Mouse (Mus musculus) hindbrain, embryonic 14.5 days (tissue): ENCODE data around the gene Ppp1r1b. TPM values are rescaled to one million over a fixed set of nuclear protein-coding genes. Genes with fewer than 3 reads are reported as not detected.
A peak's percentile ranks its signal among the peaks of the same experiment; 100 is the strongest.

Source experiments
- ATAC-seq: fragments of 200-750 bp; cut with Nextera tagmentation; 2 replicates; pipeline ENCODE4 v1.8.0; 2017; ENCODE audit warnings: moderate number of reproducible peaks, mild to moderate bottlenecking, moderate TSS enrichment, moderate library complexity; ENCODE audit not compliant: low FRiP score
- DNase-seq: peaks from one replicate; pipeline ENCODE4 v3.0.0-alpha.2; 2015; ENCODE audit warnings: low spot score
- H3K27ac ChIP-seq: fragments of 300-500 bp; sonication (generic); 2 replicates; pipeline ENCODE4 v1.5.1; 2014; ENCODE audit warnings: mild to moderate bottlenecking, moderate library complexity
- H3K27me3 ChIP-seq: fragments of 300-500 bp; sonication (generic); 2 replicates; pipeline ENCODE4 v1.6.1; 2014; ENCODE audit warnings: mild to moderate bottlenecking, low read length, mixed read lengths; ENCODE audit not compliant: control insufficient read depth, insufficient read depth
- H3K36me3 ChIP-seq: fragments of 300-500 bp; sonication (generic); replicated peaks from 2 replicates; pipeline ENCODE4 v1.6.1; 2014; ENCODE audit not compliant: control insufficient read depth, insufficient read depth
- H3K4me1 ChIP-seq: fragments of 300-500 bp; sonication (generic); replicated peaks from 2 replicates; pipeline ENCODE4 v1.6.1; 2014; ENCODE audit warnings: antibody characterized with exemption, low read length, mixed read lengths; ENCODE audit not compliant: control insufficient read depth, insufficient read depth
- H3K4me2 ChIP-seq: fragments of 300-500 bp; sonication (generic); replicated peaks from 2 replicates; pipeline ENCODE4 v1.6.1; 2014; ENCODE audit warnings: mild to moderate bottlenecking, moderate library complexity
- H3K4me3 ChIP-seq: fragments of 300-500 bp; sonication (generic); replicated peaks from 2 replicates; pipeline ENCODE4 v1.5.1; 2014; ENCODE audit warnings: mild to moderate bottlenecking, low read length
- H3K9ac ChIP-seq: fragments of 300-500 bp; sonication (generic); 2 replicates; pipeline ENCODE4 v1.6.1; 2014
- H3K9me3 ChIP-seq: fragments of 300-500 bp; sonication (generic); 2 replicates; pipeline ENCODE4 v1.6.1; 2016; ENCODE audit warnings: low read length; ENCODE audit not compliant: control insufficient read depth
- WGBS: fragments of 180-500 bp; shearing (Covaris S2); extraction: QIAGEN DNeasy Blood & Tissue Kit; methylation state at CpG from one replicate; pipeline ENCODE4 v1.1.7; 2014; 5-methylcytosine and 5-hydroxymethylcytosine counted together
- polyA plus RNA-seq: library from polyadenylated mRNA; unstranded; fragments of >200 nt; fragmentation: Nextera tagmentation; extraction: Ambion mirVana; gene quantifications from 2 replicates; pipeline ENCODE4 v1.2.1, GENCODE M21; 2014

The Ppp1r1b gene
- polyA plus RNA-seq, 1 experiment from 2014 or later: 3.3 TPM

DNA sequence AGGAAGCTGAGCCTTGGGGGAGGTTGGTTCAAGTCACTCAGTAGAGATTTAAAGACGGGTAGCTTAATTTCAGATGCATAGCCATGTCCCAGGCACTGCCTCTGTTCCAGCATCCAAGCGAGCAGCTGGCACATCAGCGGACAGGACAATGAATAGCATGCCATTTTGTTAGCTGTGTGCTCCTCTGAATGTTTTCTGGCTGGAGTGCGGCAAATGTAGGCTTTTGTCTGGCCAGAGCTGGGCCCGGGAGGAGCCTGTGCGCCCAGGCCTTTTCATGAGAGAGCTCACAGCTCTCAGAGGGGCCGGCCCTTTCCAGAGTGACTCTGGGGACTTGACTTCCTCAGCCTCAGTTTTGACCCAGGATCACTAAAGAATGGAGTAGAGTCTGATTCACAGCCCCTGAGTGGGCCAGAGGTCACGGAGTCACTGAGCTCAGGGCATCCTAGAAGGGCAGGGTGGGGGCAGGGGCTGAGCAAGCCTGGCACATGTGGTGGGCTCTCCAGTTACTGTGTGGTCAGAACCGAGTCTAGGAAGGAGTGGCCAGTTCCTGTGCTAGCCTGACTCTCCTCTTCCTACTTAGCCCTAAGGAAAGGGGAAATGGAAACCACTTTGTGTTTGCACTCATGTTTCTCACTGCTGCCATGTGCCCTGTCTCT lies 12.8 kb downstream of the Ppp1r1b start:
- Histone ChIP-seq H3K27ac (peak overlapping the region; percentile 64), H3K36me3 (no peaks in the 10 kb centered on the region), H3K27me3 (no peaks in the 10 kb centered on the region), H3K4me3 (no peak overlapping the region), H3K9ac (peak overlapping the region; percentile 24; the same call in 1 of the 2 replicates), H3K9me3 (no peaks in the 10 kb centered on the region), H3K4me1 (peaks cover 30% of the 10 kb centered on the region), H3K4me2 (peak overlapping the region; percentile 16; the same call in 1 of the 2 replicates)
- no peak for DNase-seq
- ATAC-seq: 0 out of 2 replicates have a peak, but pooled peaks have one; percentile 11
- WGBS: 13% methylated on average over 9 of the region's 9 CpGs

- WGBS: 96% methylated on average over 5 of the region's 5 CpGs
- H3K4me1 ChIP-seq: peaks cover 25% of the 10 kb centered on the region
- no peak overlapping the region for H3K4me3 ChIP-seq
- H3K27me3 ChIP-seq: no peaks in the 10 kb centered on the region
- H3K9ac ChIP-seq: no peak overlapping the region
- no peak overlapping the region for H3K4me2 ChIP-seq
- H3K36me3 ChIP-seq: no peaks in the 10 kb centered on the region
- no peak for ATAC-seq
- H3K27ac ChIP-seq: no peak overlapping the region
- DNase-seq: no peak
- no peaks in the 10 kb centered on the region for H3K9me3 ChIP-seq
Observed at GRCm38 (mm10) chr11:98363817-98364216, 15.6 kb downstream of the Ppp1r1b start.

- Histone ChIP-seq H3K4me3 (no peak overlapping the region), H3K36me3 (no peaks in the 10 kb centered on the region), H3K27me3 (no peaks in the 10 kb centered on the region), H3K9me3 (no peaks in the 10 kb centered on the region), H3K9ac (no peak overlapping the region), H3K4me2 (no peak overlapping the region), H3K4me1 (peaks cover 19% of the 10 kb centered on the region), H3K27ac (no peak overlapping the region)
- DNase-seq: no peak
- 92% methylated on average over 5 of the region's 5 CpGs for WGBS
- no peak for ATAC-seq
Observed at GRCm38 (mm10) chr11:98364410-98364809, 16.2 kb downstream of the Ppp1r1b start.

DNA sequence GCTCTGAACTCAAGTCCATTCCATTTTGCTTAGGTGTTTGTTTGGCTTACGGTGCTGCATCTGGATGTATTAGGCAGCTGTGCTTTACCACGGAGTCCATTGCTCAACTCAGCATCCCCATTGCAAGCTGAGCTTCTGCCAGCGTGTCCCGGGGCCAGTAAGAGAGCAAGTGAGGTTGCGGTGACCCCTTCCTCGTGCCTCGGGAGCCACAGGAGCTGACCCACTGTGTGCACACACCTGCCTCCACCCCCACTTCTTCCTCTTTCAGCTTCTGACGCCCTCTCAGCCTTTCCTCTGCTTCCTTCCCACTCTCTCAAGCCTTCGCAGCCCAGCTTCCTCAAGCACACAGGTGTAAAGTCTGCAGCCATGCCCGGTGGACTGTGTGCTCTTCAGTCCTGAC lies 18.1 kb downstream of the Ppp1r1b start:
- Histone ChIP-seq H3K36me3 (no peaks in the 10 kb centered on the region), H3K9me3 (no peaks in the 10 kb centered on the region), H3K27me3 (no peaks in the 10 kb centered on the region), H3K4me3 (no peak overlapping the region), H3K9ac (no peak overlapping the region), H3K4me2 (no peak overlapping the region), H3K4me1 (peaks cover 8% of the 10 kb centered on the region; the same call in 1 of the 2 replicates), H3K27ac (no peak overlapping the region)
- ATAC-seq (no peak), DNase-seq (no peak)
- 74% methylated on average over 10 of the region's 10 CpGs for WGBS

GRCm38 (mm10) chr11:98367171-98367862 lies 19.1 kb downstream of the Ppp1r1b start:
- H3K9ac ChIP-seq: no peak overlapping the region
- 83% methylated on average over 10 of the region's 10 CpGs for WGBS
- no peak for ATAC-seq

GRCm38 (mm10) chr11:98367863-98368186 lies 19.6 kb downstream of the Ppp1r1b start:
- Histone ChIP-seq H3K36me3 (no peaks in the 10 kb centered on the region), H3K9me3 (no peaks in the 10 kb centered on the region), H3K27ac (no peak overlapping the region), H3K27me3 (no peaks in the 10 kb centered on the region), H3K4me1 (peaks cover 13% of the 10 kb centered on the region; the same call in 1 of the 2 replicates), H3K4me3 (no peak overlapping the region), H3K9ac (no peak overlapping the region), H3K4me2 (no peak overlapping the region)
- DNase-seq (no peak), ATAC-seq (no peak)
- WGBS: 86% methylated on average over 7 of the region's 7 CpGs

More at GRCm38 (mm10) chr11:98367171-98367862, 19.1 kb downstream of the Ppp1r1b start:
- no peak for DNase-seq
- Histone ChIP-seq H3K27ac (no peak overlapping the region), H3K4me3 (no peak overlapping the region), H3K27me3 (no peaks in the 10 kb centered on the region), H3K4me1 (peaks cover 13% of the 10 kb centered on the region; the same call in 1 of the 2 replicates), H3K9me3 (no peaks in the 10 kb centered on the region), H3K36me3 (no peaks in the 10 kb centered on the region), H3K4me2 (no peak overlapping the region)

DNA sequence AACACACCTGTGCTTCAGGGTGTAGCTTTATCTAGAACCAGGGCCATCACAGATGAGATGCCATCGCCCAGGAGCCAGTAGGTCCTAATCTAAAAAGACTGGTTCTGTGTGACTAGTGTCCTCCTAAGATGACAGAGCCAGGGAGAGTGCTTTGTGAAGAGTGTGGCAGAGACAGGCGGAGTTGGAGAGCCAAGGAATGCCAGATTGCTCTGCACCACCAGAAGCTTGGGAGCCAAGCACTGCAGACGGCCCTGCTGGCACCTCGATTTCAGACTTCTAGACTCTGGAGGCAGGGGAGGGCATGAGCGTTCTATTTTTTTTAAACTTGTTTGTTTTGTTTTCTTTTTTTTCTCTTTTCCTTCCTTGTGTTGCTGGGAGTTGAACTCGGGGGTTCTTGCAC lies 21.1 kb downstream of the Ppp1r1b start:
- peaks cover 13% of the 10 kb centered on the region; the same call in 1 of the 2 replicates for H3K4me1 ChIP-seq
- no peaks in the 10 kb centered on the region for H3K36me3 ChIP-seq
- no peak overlapping the region for H3K4me2 ChIP-seq
- no peaks in the 10 kb centered on the region for H3K9me3 ChIP-seq
- no peak for ATAC-seq
- H3K4me3 ChIP-seq: no peak overlapping the region
- 82% methylated on average over 6 of the region's 6 CpGs for WGBS
- no peaks in the 10 kb centered on the region for H3K27me3 ChIP-seq
- no peak for DNase-seq
- H3K27ac ChIP-seq: no peak overlapping the region
- no peak overlapping the region for H3K9ac ChIP-seq

DNA sequence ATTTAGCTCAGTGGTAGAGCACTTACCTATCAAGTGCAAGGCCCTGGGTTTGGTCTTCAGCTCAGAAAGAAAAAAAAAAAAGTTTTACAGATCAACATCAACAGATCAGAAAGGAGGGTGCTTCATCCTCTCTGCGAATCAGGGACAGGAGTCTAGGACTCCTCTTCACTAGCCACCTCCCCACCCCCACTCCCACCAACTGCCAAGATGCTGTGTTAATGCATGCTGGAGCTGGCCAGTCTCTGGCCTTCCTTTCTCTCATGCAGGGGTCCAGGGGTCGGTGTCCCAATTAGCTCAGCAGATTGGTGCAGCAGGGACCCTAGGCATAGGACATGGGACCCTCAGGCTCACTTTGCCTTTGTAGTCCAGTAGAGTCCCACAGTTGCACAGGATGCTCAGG lies 22.4 kb downstream of the Ppp1r1b start:
- DNase-seq (no peak), ATAC-seq (no peak)
- no peak overlapping the region for H3K4me3 ChIP-seq
- H3K9me3 ChIP-seq: no peaks in the 10 kb centered on the region
- H3K9ac ChIP-seq: no peak overlapping the region
- H3K27me3 ChIP-seq: no peaks in the 10 kb centered on the region
- H3K4me1 ChIP-seq: peaks cover 13% of the 10 kb centered on the region; the same call in 1 of the 2 replicates
- WGBS: 84% methylated on average over 2 of the region's 2 CpGs
- H3K27ac ChIP-seq: no peak overlapping the region
- H3K4me2 ChIP-seq: no peak overlapping the region
- peaks cover 12% of the 10 kb centered on the region; the same call in 1 of the 2 replicates for H3K36me3 ChIP-seq

- no peak overlapping the region for H3K4me3 ChIP-seq
- peak; percentile 49; the same call in 1 of the 2 replicates for ATAC-seq
Observed at GRCm38 (mm10) chr11:98371556-98372240, 23.5 kb downstream of the Ppp1r1b start.

More at GRCm38 (mm10) chr11:98371556-98372240, 23.5 kb downstream of the Ppp1r1b start:
- Histone ChIP-seq H3K27me3 (no peaks in the 10 kb centered on the region), H3K9me3 (no peaks in the 10 kb centered on the region), H3K9ac (0 out of 2 replicates have a peak overlapping the region, but pooled peaks have one; percentile 34), H3K27ac (peak overlapping the region; percentile 32; the same call in 1 of the 2 replicates), H3K36me3 (peaks cover 23% of the 10 kb centered on the region), H3K4me2 (0 out of 2 replicates have a peak overlapping the region, but pooled peaks have one; percentile 10), H3K4me1 (peaks cover 13% of the 10 kb centered on the region; the same call in 1 of the 2 replicates)
- 30% methylated on average over 9 of the region's 10 CpGs for WGBS
- DNase-seq: no peak
